Mouse (Mus musculus) heart, postnatal 14 days (tissue): Measurements from ENCODE around the gene Slc4a2. TPM values are rescaled to one million over a fixed set of nuclear protein-coding genes. Genes with fewer than 3 reads are reported as not detected.

ENCODE experiments used
- DNase-seq, 2 experiments: peaks; one replicate each; pipeline ENCODE4 v3.0.0; 2021 to 2022
- intact Hi-C: fragments of 180-260 bp; cut with DNase I; formaldehyde crosslinking; loops from one replicate; pipeline ENCODE4 v1.15.1; 2025
- total RNA-seq, 2 experiments: library from RNA; stranded (reverse); gene quantifications; 2 replicates each; pipeline ENCODE4 v1.2.3; 2021

Slc4a2 gene
- total RNA-seq, 2 experiments from 2014 or later = 41.3 to 51.5 TPM

GRCm38 (mm10) chr5:24424004-24424781, 556 bp downstream of the Slc4a2 start:
- DNase-seq = no peak
- intact Hi-C loops = loop anchor here (2.0 kb wide), 1 partner anchor 47 kb away; no protein-coding TSS in a partner anchor

- intact Hi-C loops = loop anchor here (2.0 kb wide), 1 partner anchor 46 kb away; no protein-coding TSS in a partner anchor
- peak; percentile 89 to 93 for DNase-seq
Measured at GRCm38 (mm10) chr5:24424861-24425411, 1.3 kb downstream of the Slc4a2 start.

- no peak for DNase-seq
- intact Hi-C loops = loop anchor here (2.0 kb wide), 2 partner anchors 17 to 45 kb away; no protein-coding TSS in a partner anchor
Measured at GRCm38 (mm10) chr5:24425421-24426036, 1.9 kb downstream of the Slc4a2 start.

- peak in 1 of 2 experiments; percentile 25 for DNase-seq
- intact Hi-C loops = loop anchor here (2.0 kb wide), 1 partner anchor 17 kb away; no protein-coding TSS in a partner anchor
Measured at GRCm38 (mm10) chr5:24426037-24426432, 2.4 kb downstream of the Slc4a2 start.

GRCm38 (mm10) chr5:24426556-24427284, 3.1 kb downstream of the Slc4a2 start:
- intact Hi-C loops = loop anchor here (2.0 kb wide), 1 partner anchor 16 kb away; no protein-coding TSS in a partner anchor

GRCm38 (mm10) chr5:24427285-24427633, 3.6 kb downstream of the Slc4a2 start:
- DNase-seq = no peak
- intact Hi-C loops = loop anchor here (2.0 kb wide), 1 partner anchor 16 kb away; no protein-coding TSS in a partner anchor

More at GRCm38 (mm10) chr5:24426556-24427284, 3.1 kb downstream of the Slc4a2 start:
- DNase-seq = no peak

GRCm38 (mm10) chr5:24427981-24428402, 4.4 kb downstream of the Slc4a2 start:
- no peak for DNase-seq
- intact Hi-C loops = loop anchor here (2.0 kb wide), 1 partner anchor 15 kb away; no protein-coding TSS in a partner anchor

- intact Hi-C loops = no loop called here
- no peak for DNase-seq
Measured at GRCm38 (mm10) chr5:24428596-24428995, 5.0 kb downstream of the Slc4a2 start.

GRCm38 (mm10) chr5:24433993-24434392, 10.4 kb downstream of the Slc4a2 start:
- no peak for DNase-seq
- intact Hi-C loops = no loop called here

- intact Hi-C loops = no loop called here
- DNase-seq = no peak
Measured at GRCm38 (mm10) chr5:24441187-24441586, 17.6 kb downstream of the Slc4a2 start.

- no peak for DNase-seq
- intact Hi-C loops = loop anchor here (2.0 kb wide), 1 partner anchor 15 kb away; no protein-coding TSS in a partner anchor
Measured at GRCm38 (mm10) chr5:24442029-24442428, 18.4 kb downstream of the Slc4a2 start.

- DNase-seq = no peak
- intact Hi-C loops = loop anchor here (2.0 kb wide), 1 partner anchor 16 kb away; no protein-coding TSS in a partner anchor
Measured at GRCm38 (mm10) chr5:24443204-24443603, 19.6 kb downstream of the Slc4a2 start.

GRCm38 (mm10) chr5:24443927-24444326, 20.3 kb downstream of the Slc4a2 start:
- no peak for DNase-seq
- intact Hi-C loops = loop anchor here (2.0 kb wide), 1 partner anchor 17 kb away; no protein-coding TSS in a partner anchor

GRCm38 (mm10) chr5:24444746-24445427, 21.2 kb downstream of the Slc4a2 start, which contains the start of gene Fastk:
Gene Fastk, minus strand, starts transcription at chr5:24445287.
- peak; percentile 96 for DNase-seq
- intact Hi-C loops = no loop called here

GRCm38 (mm10) chr5:24445428-24446080, 21.9 kb downstream of the Slc4a2 start:
- intact Hi-C loops = no loop called here
- no peak for DNase-seq

GRCm38 (mm10) chr5:24446630-24447029, 23.0 kb downstream of the Slc4a2 start:
- intact Hi-C loops = no loop called here
- no peak for DNase-seq

- intact Hi-C loops = no loop called here
- DNase-seq = peak; percentile 77 to 83
Measured at GRCm38 (mm10) chr5:24447624-24448298, 24.1 kb downstream of the Slc4a2 start, which contains the start of gene Tmub1. Gene Tmub1, minus strand, starts transcription at chr5:24447854.
